Mouse (Mus musculus) ES-E14 (cell line): Measurements from ENCODE around the gene Lrrc73. TPM values are rescaled to one million over a fixed set of nuclear protein-coding genes. Genes with fewer than 3 reads are reported as not detected.
A peak's percentile ranks its signal among the peaks of the same experiment; 100 is the strongest.

ENCODE experiments used
- DNase-seq: peaks from one replicate; pipeline ENCODE4 v3.0.0-alpha.2; 2013; ENCODE audit warnings: low read depth, low spot score
- H3K27ac ChIP-seq: 2 replicates; pipeline ENCODE4 v1.5.1; 2012; ENCODE audit warnings: low read depth, mild to moderate bottlenecking, low read length, moderate library complexity, mixed read lengths; ENCODE audit not compliant: poor library complexity, insufficient read depth, severe bottlenecking
- H3K36me3 ChIP-seq: 2 replicates; pipeline ENCODE4 v1.6.1; 2012; ENCODE audit warnings: mild to moderate bottlenecking, low read length, moderate library complexity, mixed read lengths; ENCODE audit not compliant: control insufficient read depth, poor library complexity, insufficient read depth, severe bottlenecking
- H3K4me1 ChIP-seq, 2 experiments: fragments of 150-350 bp in 1 of 2; sonication (generic) in 1 of 2; 2 replicates each; pipeline ENCODE4 v1.6.1; 2012; ENCODE audit warnings: low read length in 2 of 2, mild to moderate bottlenecking in 1 of 2, mixed read lengths in 1 of 2; ENCODE audit not compliant: control insufficient read depth in 2 of 2, insufficient read depth in 2 of 2, poor library complexity in 1 of 2
- H3K4me3 ChIP-seq, 2 experiments: fragments of 150-350 bp in 1 of 2; sonication (generic) in 1 of 2; 2 replicates each; pipeline ENCODE4 v1.5.1; 2012; ENCODE audit warnings: low read length in 2 of 2, low read depth in 1 of 2, mild to moderate bottlenecking in 1 of 2, mixed read lengths in 1 of 2; ENCODE audit not compliant: insufficient read depth in 1 of 2, poor library complexity in 1 of 2, severe bottlenecking in 1 of 2
- H3K9ac ChIP-seq: 2 replicates; pipeline ENCODE4 v1.6.1; 2012; ENCODE audit warnings: low read depth, mild to moderate bottlenecking, low read length, mixed read lengths; ENCODE audit not compliant: poor library complexity, insufficient read depth, severe bottlenecking
- H3K9me3 ChIP-seq: fragments of 150-350 bp; sonication (generic); 2 replicates; pipeline ENCODE4 v1.6.1; 2012; ENCODE audit warnings: low read depth, mild to moderate bottlenecking, low read length; ENCODE audit not compliant: control insufficient read depth, insufficient read depth
- CHD2 ChIP-seq: IDR thresholded peaks from 2 replicates; pipeline ENCODE4 v1.6.1; 2014; ENCODE audit warnings: mild to moderate bottlenecking, low read depth, low read length, inconsistent platforms
- HCFC1 ChIP-seq: IDR thresholded peaks from 2 replicates; pipeline ENCODE4 v1.6.1; 2012; ENCODE audit warnings: low read length, inconsistent platforms, borderline replicate concordance; ENCODE audit not compliant: insufficient read depth
- MAFK ChIP-seq: IDR thresholded peaks from 2 replicates; pipeline ENCODE4 v1.6.1; 2014; ENCODE audit warnings: mild to moderate bottlenecking, low read depth, low read length, inconsistent platforms; ENCODE audit not compliant: insufficient read depth
- ZC3H11A ChIP-seq: IDR thresholded peaks from 2 replicates; pipeline ENCODE4 v1.6.1; 2012; ENCODE audit warnings: low read depth, mild to moderate bottlenecking, inconsistent platforms, low read length, borderline replicate concordance
- ZNF384 ChIP-seq: IDR thresholded peaks from 2 replicates; pipeline ENCODE4 v1.6.1; 2012; ENCODE audit warnings: low read depth, low read length, inconsistent platforms
- in situ Hi-C, 2 experiments: fragments of 600-800 bp; cut with MboI; formaldehyde crosslinking; loops; one replicate each; pipeline ENCODE4 v1.15.1; 2025; ENCODE audit warnings: low sequenced_read_pairs in 2 of 2, inconsistent platforms in 1 of 2; ENCODE audit not compliant: unreplicated experiment in 2 of 2
- total RNA-seq: library from RNA; depleted of rRNA; stranded (reverse); fragments of 300-350 nt; gene quantifications from 2 replicates; pipeline ENCODE4 v1.2.3, GENCODE M21; 2012

Lrrc73 gene
- total RNA-seq, 1 experiment: 1.3 TPM

GRCm38 (mm10) chr17:46297028-46297363 is 43.7 kb downstream of the Lrrc73 start:
- DNase-seq: no peak
- Histone ChIP-seq H3K9ac (no peak overlapping the region), H3K4me1 (no peaks in the 10 kb centered on the region), H3K27ac (no peak overlapping the region), H3K4me3 (peak overlapping the region in 1 of 2 experiments; percentile 45; a peak in 1 of 4 replicates), H3K36me3 (no peaks in the 10 kb centered on the region), H3K9me3 (no peaks in the 10 kb centered on the region)
- in situ Hi-C loops: no loop called here
- TF ChIP-seq ZC3H11A (no peak), MAFK (no peak), CHD2 (no peak), HCFC1 (no peak), ZNF384 (no peak)

DNA sequence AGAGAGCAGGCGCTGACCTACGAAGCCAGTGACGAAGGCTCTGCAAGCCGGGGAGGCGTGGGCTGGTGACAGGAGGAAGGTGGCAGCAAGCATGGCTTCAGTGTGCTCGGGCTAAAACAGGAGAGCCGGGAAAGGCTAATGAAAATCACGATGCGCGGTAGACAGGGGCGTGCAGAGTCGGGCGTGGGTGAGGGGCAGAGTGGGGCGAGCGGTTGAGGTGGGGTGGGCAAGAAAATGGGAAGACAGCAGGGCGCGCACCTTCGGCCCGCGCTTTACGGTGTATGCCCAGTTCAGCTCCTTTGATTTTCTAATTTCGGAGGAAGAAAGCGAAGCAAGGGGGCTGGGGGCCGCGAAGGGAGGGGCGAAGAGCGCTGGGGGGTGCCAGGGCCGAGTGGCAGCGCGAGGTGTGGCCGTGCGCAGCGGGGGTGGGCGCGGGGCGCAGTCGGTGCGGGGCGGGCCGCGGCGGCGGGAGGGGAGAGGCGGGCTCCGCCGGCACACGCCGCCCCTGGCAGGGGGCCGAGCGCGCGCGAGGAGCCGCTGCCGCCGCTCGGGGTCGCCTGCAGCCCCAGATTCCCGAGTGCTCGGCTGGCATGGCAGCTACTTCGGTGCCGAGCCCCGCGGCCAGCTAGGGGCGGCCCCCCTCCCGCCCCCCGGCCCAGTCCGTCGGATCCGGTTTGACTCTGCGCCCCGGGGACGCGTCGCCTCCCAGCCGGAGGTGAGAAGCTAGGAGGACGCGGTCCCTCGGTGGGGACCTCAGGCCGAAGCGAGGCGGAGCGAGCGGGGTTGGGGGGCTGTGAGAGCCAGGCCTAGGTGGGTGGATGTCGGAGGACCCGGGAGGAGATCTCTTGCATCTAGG is 44.3 kb downstream of the Lrrc73 start, which contains the start of gene Dlk2:
Dlk2 (plus strand) TSS at position 58 of the 856 bp plus-strand sequence.
- no peaks in the 10 kb centered on the region for H3K36me3 ChIP-seq
- H3K4me1 ChIP-seq: no peaks in the 10 kb centered on the region
- H3K9me3 ChIP-seq: no peaks in the 10 kb centered on the region
- no peak within 1 kb of the TSS for H3K27ac ChIP-seq
- in situ Hi-C loops: no loop called here
- no peak for TF ChIP-seq ZNF384
- no peak for TF ChIP-seq MAFK
- TF ChIP-seq ZC3H11A: no peak
- no peak for TF ChIP-seq CHD2
- no peak for TF ChIP-seq HCFC1
- no peak for DNase-seq
- H3K4me3 ChIP-seq: peak within 1 kb of the TSS; percentile 57 to 70
- H3K9ac ChIP-seq: peak within 1 kb of the TSS; percentile 12

DNA sequence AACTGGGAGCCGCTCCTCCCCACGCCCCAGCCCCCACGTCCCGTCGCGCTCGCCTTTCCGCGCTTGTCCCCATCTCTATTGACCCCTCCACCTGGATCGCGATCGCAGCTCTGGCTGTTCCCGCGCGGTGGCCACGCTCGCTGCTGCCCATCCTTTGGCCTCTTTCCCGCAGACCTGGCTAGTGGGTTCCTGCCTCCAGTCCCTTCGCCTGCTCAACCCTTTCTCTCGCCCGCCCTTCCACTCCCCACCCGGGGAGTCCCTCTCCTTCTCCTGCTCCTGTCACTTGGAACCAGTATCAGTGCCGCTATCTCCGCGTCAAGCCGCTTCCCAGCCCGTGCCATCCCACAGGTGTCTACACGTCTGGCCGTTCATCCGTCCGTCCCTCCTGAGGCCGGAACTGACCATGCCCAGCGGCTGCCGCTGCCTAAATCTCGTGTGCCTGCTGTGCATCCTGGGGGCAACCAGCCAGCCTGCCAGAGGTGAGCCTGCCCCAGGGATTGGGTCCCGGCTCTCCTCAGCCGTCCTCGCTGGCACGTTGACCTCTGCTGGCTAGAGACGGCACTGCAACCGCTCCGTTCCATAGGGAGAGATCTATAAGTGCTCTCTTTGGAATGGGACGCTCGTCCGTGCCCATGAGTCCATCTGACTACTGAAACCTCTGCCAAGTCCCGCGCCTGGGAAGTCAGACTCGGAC is 45.0 kb downstream of the Lrrc73 start:
- peak; percentile 75 for DNase-seq
- Histone ChIP-seq H3K9ac (peak overlapping the region; percentile 12; the same call in 1 of the 2 replicates), H3K9me3 (no peaks in the 10 kb centered on the region), H3K36me3 (no peaks in the 10 kb centered on the region), H3K27ac (no peak overlapping the region), H3K4me1 (no peaks in the 10 kb centered on the region), H3K4me3 (peak overlapping the region; percentile 57 to 70)
- TF ChIP-seq MAFK: no peak
- no peak for TF ChIP-seq ZNF384
- no peak for TF ChIP-seq HCFC1
- no peak for TF ChIP-seq CHD2
- in situ Hi-C loops: no loop called here

DNA sequence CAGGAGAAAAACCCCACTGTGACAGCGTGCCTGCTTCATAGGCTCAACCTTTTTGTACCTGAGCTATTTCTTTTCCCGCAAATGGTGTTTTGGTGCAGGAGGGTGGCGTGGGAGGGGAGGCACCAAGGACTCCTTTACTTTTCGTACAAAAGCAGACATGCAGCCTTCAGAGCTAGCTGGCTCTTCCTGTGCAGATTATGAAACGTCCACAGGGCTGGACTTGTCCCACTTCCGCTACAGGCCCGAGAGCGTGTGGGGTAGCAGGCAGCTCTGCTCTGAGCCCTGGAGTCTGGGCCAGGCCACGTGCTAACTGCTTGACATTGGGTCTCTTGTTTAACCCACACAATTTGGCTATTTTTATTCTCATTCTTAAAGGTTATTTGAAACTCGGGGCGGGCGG is 48.6 kb downstream of the Lrrc73 start:
- H3K9me3 ChIP-seq: no peaks in the 10 kb centered on the region
- H3K36me3 ChIP-seq: peaks cover 7% of the 10 kb centered on the region; the same call in 1 of the 2 replicates
- in situ Hi-C loops: no loop called here
- no peak overlapping the region for H3K4me3 ChIP-seq
- H3K4me1 ChIP-seq: no peaks in the 10 kb centered on the region
- DNase-seq: no peak
- no peak overlapping the region for H3K9ac ChIP-seq
- no peak overlapping the region for H3K27ac ChIP-seq
- TF ChIP-seq MAFK (no peak), HCFC1 (no peak), CHD2 (no peak), ZC3H11A (no peak), ZNF384 (no peak)
